Mouse (Mus musculus): ENCODE measurements around the gene Akip1. TPM values are rescaled to one million over a fixed set of nuclear protein-coding genes. Genes with fewer than 3 reads are reported as not detected.

Gene Akip1
- total and polyA plus RNA-seq, 3 experiments = 15.6 to 23.3 (median 16.3) TPM

DNA sequence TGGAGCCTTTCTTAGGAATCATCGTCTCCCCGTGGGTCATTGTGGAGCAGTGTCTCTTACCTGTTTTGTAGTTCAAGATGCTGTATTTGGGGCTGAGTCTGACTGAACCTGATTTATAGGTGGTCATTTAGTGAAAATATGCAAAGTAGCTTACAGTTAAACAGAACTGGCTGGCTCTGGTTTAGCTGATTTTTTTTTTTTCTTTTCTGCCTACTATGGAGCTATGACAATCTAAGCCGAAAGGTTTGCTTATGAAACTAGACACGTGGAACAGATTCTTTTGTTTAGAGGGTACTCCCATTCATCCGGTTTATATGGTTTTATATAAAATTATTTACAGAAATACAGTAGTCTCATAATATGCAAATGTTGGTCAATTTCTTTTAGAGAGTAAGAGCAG is 28.1 kb downstream of the Akip1 start, which contains the start of gene Ascl3:
Gene Ascl3, minus strand, starts transcription at position 101 of the 400 bp plus-strand sequence.
- peaks cover 11% of the 10 kb centered on the region for H3K4me1 ChIP-seq (ENCODE audit: insufficient read depth, low read depth, low read length)
- H3K36me3 ChIP-seq (replicated peaks) = peaks cover 26% of the 10 kb centered on the region
- DNase-seq (ENCODE audit: low spot score) (no peak), ATAC-seq (ENCODE audit: extremely low read depth, insufficient number of reproducible peaks, low FRiP score, poor library complexity, severe bottlenecking) (no peak)
- no peaks in the 10 kb centered on the region for H3K9me3 ChIP-seq (replicated peaks)
- H3K27me3 ChIP-seq (ENCODE audit: insufficient read depth, low read length) = peaks cover 21% of the 10 kb centered on the region; the same call in 1 of the 2 replicates
- TF ChIP-seq POLR2AphosphoS5 (IDR thresholded peaks at IDR 0.05; ENCODE audit: insufficient replicate concordance, low read depth, low read length) (no peak), GATA2 (IDR thresholded peaks at IDR 0.05; ENCODE audit: borderline replicate concordance, low read depth, low read length) (no peak), TAL1 (conservative IDR thresholded peaks at IDR 0.05; ENCODE audit: low read depth, low read length) (no peak), GATA1 (IDR thresholded peaks at IDR 0.05; ENCODE audit: borderline replicate concordance, low read length) (no peak), CTCF (IDR thresholded peaks at IDR 0.05; ENCODE audit: low read depth, low read length) (no peak)
- H3K4me3 ChIP-seq (ENCODE audit: low read depth, low read length) = no peak within 1 kb of the TSS

DNA sequence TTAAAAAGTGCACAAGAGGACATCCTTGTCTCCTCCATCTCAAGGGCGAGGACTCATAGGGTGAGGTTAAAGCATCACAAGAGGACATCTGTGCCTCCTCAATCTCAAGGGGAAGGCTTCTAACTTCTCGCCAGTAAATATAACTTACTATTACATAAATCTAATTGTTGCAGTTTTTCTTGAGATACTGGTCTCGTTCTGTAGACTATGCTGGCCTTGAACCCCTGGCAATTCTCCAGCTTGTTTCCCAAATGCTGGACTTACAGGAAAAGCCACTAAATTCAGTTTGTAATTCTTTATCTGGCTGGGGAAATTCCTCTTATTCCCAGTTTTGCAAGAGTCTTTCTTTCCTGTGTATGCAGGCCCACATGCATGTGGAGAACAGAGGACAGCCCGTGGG is 31.3 kb downstream of the Akip1 start:
- Histone ChIP-seq H3K4me3 (ENCODE audit: low read depth, low read length) (no peak overlapping the region), H3K36me3 (replicated peaks) (peaks cover 55% of the 10 kb centered on the region), H3K27me3 (ENCODE audit: insufficient read depth, low read length) (peaks cover 5% of the 10 kb centered on the region; the same call in 1 of the 2 replicates), H3K4me1 (ENCODE audit: insufficient read depth, low read depth, low read length) (0 out of 2 replicates have a peak, but pooled peaks cover 2% of the 10 kb centered on the region), H3K9me3 (replicated peaks) (no peaks in the 10 kb centered on the region)
- TF ChIP-seq POLR2AphosphoS5 (IDR thresholded peaks at IDR 0.05; ENCODE audit: insufficient replicate concordance, low read depth, low read length) = no peak
- no peak for TF ChIP-seq GATA1 (IDR thresholded peaks at IDR 0.05; ENCODE audit: borderline replicate concordance, low read length)
- TF ChIP-seq GATA2 (IDR thresholded peaks at IDR 0.05; ENCODE audit: borderline replicate concordance, low read depth, low read length) = no peak
- no peak for TF ChIP-seq CTCF (IDR thresholded peaks at IDR 0.05; ENCODE audit: low read depth, low read length)
- TF ChIP-seq TAL1 (conservative IDR thresholded peaks at IDR 0.05; ENCODE audit: low read depth, low read length) = no peak
- no peak for ATAC-seq (ENCODE audit: extremely low read depth, insufficient number of reproducible peaks, low FRiP score, poor library complexity, severe bottlenecking)
- DNase-seq (ENCODE audit: low spot score) = no peak

DNA sequence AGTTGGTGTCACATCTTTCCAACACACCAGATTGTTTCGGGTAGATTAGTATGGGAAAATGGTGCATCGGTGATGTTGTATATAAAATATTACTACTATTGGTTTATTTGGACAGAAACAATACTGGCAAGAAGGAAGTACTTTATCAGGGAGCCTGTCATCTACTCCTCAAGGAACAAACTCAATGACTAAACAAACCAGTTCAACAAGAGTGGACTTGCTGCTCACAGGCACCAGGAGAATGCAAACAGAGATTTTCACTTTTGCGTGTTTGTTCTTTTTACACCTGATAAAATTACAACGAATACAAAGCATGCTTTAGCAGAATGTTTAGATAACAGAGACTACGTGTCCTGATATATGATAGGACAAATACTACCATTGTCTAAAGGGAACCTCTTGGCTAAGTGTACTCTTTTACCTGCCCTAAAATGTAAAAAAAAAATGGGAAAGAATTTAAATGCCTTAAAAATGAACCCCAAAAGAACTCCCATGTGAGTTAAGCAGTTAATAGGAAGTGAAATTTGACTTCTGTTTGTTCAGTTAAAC is 36.4 kb downstream of the Akip1 start:
- Histone ChIP-seq H3K27me3 (ENCODE audit: insufficient read depth, low read length) (no peaks in the 10 kb centered on the region), H3K36me3 (replicated peaks) (peaks cover 93% of the 10 kb centered on the region), H3K4me3 (ENCODE audit: low read depth, low read length) (no peak overlapping the region), H3K9me3 (replicated peaks) (no peaks in the 10 kb centered on the region), H3K4me1 (ENCODE audit: insufficient read depth, low read depth, low read length) (no peaks in the 10 kb centered on the region)
- ATAC-seq (ENCODE audit: extremely low read depth, insufficient number of reproducible peaks, low FRiP score, poor library complexity, severe bottlenecking) = no peak
- TF ChIP-seq GATA1 (IDR thresholded peaks at IDR 0.05; ENCODE audit: borderline replicate concordance, low read length) (no peak), GATA2 (IDR thresholded peaks at IDR 0.05; ENCODE audit: borderline replicate concordance, low read depth, low read length) (no peak), TAL1 (conservative IDR thresholded peaks at IDR 0.05; ENCODE audit: low read depth, low read length) (no peak), CTCF (IDR thresholded peaks at IDR 0.05; ENCODE audit: low read depth, low read length) (no peak), POLR2AphosphoS5 (IDR thresholded peaks at IDR 0.05; ENCODE audit: insufficient replicate concordance, low read depth, low read length) (no peak)
- no peak for DNase-seq (ENCODE audit: low spot score)

DNA sequence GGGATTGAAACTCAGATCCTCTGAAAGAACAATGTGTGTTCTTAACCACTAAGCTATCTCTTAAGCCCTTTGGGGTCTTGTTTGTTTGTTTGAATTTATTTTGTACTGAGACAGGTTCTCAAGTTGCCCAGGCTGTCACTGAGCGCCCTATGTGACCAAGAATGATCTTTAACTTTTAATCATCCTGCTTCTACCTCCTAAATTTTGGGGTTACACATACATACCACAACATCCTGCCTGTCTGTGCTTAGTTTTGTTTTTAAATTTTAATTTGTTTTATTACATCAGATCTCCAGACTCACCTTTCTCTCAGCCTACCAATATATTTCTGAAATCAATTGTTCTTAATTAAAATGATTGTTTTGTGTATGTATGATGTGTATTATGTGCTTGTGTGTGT is 37.6 kb downstream of the Akip1 start:
- no peaks in the 10 kb centered on the region for H3K27me3 ChIP-seq (ENCODE audit: insufficient read depth, low read length)
- H3K36me3 ChIP-seq (replicated peaks) = peaks cover 92% of the 10 kb centered on the region
- ATAC-seq (ENCODE audit: extremely low read depth, insufficient number of reproducible peaks, low FRiP score, poor library complexity, severe bottlenecking) (no peak), DNase-seq (ENCODE audit: low spot score) (no peak)
- TF ChIP-seq CTCF (IDR thresholded peaks at IDR 0.05; ENCODE audit: low read depth, low read length) = no peak
- no peak for TF ChIP-seq TAL1 (conservative IDR thresholded peaks at IDR 0.05; ENCODE audit: low read depth, low read length)
- no peak for TF ChIP-seq POLR2AphosphoS5 (IDR thresholded peaks at IDR 0.05; ENCODE audit: insufficient replicate concordance, low read depth, low read length)
- no peak for TF ChIP-seq GATA2 (IDR thresholded peaks at IDR 0.05; ENCODE audit: borderline replicate concordance, low read depth, low read length)
- no peak for TF ChIP-seq GATA1 (IDR thresholded peaks at IDR 0.05; ENCODE audit: borderline replicate concordance, low read length)
- H3K9me3 ChIP-seq (replicated peaks) = no peaks in the 10 kb centered on the region
- no peak overlapping the region for H3K4me3 ChIP-seq (ENCODE audit: low read depth, low read length)
- no peaks in the 10 kb centered on the region for H3K4me1 ChIP-seq (ENCODE audit: insufficient read depth, low read depth, low read length)

DNA sequence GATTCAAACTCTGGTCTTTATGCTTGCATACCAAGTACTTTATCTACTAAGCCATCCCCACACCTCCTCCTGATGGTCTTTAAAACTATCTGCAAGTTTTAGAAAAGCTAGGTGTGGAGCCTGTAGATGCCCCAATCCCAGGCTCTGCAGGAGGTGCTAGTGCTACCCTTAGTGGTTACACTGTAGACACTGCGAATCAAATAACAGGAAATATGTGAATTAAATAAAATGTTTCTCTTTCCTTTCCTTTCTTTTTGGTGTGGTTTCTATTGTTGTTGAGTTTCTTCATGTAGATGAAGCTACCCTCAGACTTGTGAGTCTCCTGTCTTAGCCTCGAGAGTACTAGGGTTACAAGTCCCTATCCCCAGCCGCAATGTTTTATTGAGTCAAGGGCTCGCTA is 38.2 kb downstream of the Akip1 start:
- no peak for ATAC-seq (ENCODE audit: extremely low read depth, insufficient number of reproducible peaks, low FRiP score, poor library complexity, severe bottlenecking)
- peaks cover 92% of the 10 kb centered on the region for H3K36me3 ChIP-seq (replicated peaks)
- TF ChIP-seq GATA2 (IDR thresholded peaks at IDR 0.05; ENCODE audit: borderline replicate concordance, low read depth, low read length) = no peak
- no peak for TF ChIP-seq POLR2AphosphoS5 (IDR thresholded peaks at IDR 0.05; ENCODE audit: insufficient replicate concordance, low read depth, low read length)
- no peak for TF ChIP-seq GATA1 (IDR thresholded peaks at IDR 0.05; ENCODE audit: borderline replicate concordance, low read length)
- TF ChIP-seq CTCF (IDR thresholded peaks at IDR 0.05; ENCODE audit: low read depth, low read length) = no peak
- no peak for TF ChIP-seq TAL1 (conservative IDR thresholded peaks at IDR 0.05; ENCODE audit: low read depth, low read length)

DNA sequence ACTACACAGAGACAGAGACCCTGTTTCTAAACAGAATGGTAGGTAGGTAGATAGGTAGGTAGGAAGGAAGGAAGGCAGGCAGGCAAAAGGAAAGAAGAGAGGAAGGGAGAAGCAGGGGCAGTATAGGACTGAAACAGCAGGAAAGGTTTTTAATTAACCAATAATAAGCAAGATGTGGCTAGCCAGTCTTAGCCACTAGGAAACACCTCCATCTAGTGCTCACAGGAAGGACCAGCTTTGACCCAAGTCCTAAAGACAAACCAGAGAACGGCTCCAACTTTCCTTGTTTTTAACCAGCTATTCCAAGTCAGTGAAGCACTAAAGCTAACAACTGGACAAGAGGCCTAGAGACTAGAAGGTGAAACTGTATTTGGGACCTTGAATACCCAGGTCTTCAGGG is 44.3 kb downstream of the Akip1 start:
- Histone ChIP-seq H3K9me3 (replicated peaks) (no peaks in the 10 kb centered on the region), H3K4me3 (ENCODE audit: low read depth, low read length) (no peak overlapping the region), H3K4me1 (ENCODE audit: insufficient read depth, low read depth, low read length) (peaks cover 33% of the 10 kb centered on the region), H3K36me3 (replicated peaks) (peaks cover 67% of the 10 kb centered on the region), H3K27me3 (ENCODE audit: insufficient read depth, low read length) (no peaks in the 10 kb centered on the region)
- DNase-seq (ENCODE audit: low spot score) (no peak), ATAC-seq (ENCODE audit: extremely low read depth, insufficient number of reproducible peaks, low FRiP score, poor library complexity, severe bottlenecking) (no peak)
- TF ChIP-seq TAL1 (conservative IDR thresholded peaks at IDR 0.05; ENCODE audit: low read depth, low read length) (no peak), GATA1 (IDR thresholded peaks at IDR 0.05; ENCODE audit: borderline replicate concordance, low read length) (no peak), POLR2AphosphoS5 (IDR thresholded peaks at IDR 0.05; ENCODE audit: insufficient replicate concordance, low read depth, low read length) (no peak), CTCF (IDR thresholded peaks at IDR 0.05; ENCODE audit: low read depth, low read length) (no peak), GATA2 (IDR thresholded peaks at IDR 0.05; ENCODE audit: borderline replicate concordance, low read depth, low read length) (no peak)

More for the DNA sequence above, 38.2 kb downstream of the Akip1 start:
- no peaks in the 10 kb centered on the region for H3K4me1 ChIP-seq (ENCODE audit: insufficient read depth, low read depth, low read length)
- H3K9me3 ChIP-seq (replicated peaks) = no peaks in the 10 kb centered on the region
- DNase-seq (ENCODE audit: low spot score) = no peak
- no peaks in the 10 kb centered on the region for H3K27me3 ChIP-seq (ENCODE audit: insufficient read depth, low read length)
- H3K4me3 ChIP-seq (ENCODE audit: low read depth, low read length) = no peak overlapping the region

Data from G1E (cell line).